Mouse (Mus musculus): ENCODE measurements around the gene Otulin.
A peak's percentile ranks its signal among the peaks of the same experiment; 100 is the strongest.

Otulin gene

GRCm38 (mm10) chr15:27657866-27658265 is 27.4 kb upstream of the Otulin start:
- DNase-seq (ENCODE audit: low spot score in 2 of 2) = peak in 1 of 2 experiments; percentile 13

- DNase-seq (ENCODE audit: low spot score in 2 of 2) = no peak
Observed at GRCm38 (mm10) chr15:27656626-27657025, 26.1 kb upstream of the Otulin start.

- peak in 1 of 2 experiments; percentile 18 for DNase-seq (ENCODE audit: low spot score in 2 of 2)
Observed at GRCm38 (mm10) chr15:27655015-27655414, 24.5 kb upstream of the Otulin start.

- no peak for DNase-seq (ENCODE audit: low spot score in 2 of 2)
Observed at GRCm38 (mm10) chr15:27647686-27648085, 17.2 kb upstream of the Otulin start.

- no peak for DNase-seq (ENCODE audit: low spot score in 2 of 2)
Observed at GRCm38 (mm10) chr15:27646665-27647064, 16.2 kb upstream of the Otulin start.

GRCm38 (mm10) chr15:27645250-27645649 is 14.8 kb upstream of the Otulin start:
- no peak for DNase-seq (ENCODE audit: low spot score in 2 of 2)

GRCm38 (mm10) chr15:27642895-27643294 is 12.4 kb upstream of the Otulin start:
- peak in 1 of 2 experiments; percentile 56 for DNase-seq (ENCODE audit: low spot score in 2 of 2)

GRCm38 (mm10) chr15:27641171-27641570 is 10.7 kb upstream of the Otulin start:
- DNase-seq (ENCODE audit: low spot score in 2 of 2) = no peak

GRCm38 (mm10) chr15:27633941-27634900 is 3.7 kb upstream of the Otulin start:
- DNase-seq (ENCODE audit: low spot score in 2 of 2) = no peak

- peak in 1 of 2 experiments; percentile 45 for DNase-seq (ENCODE audit: low spot score in 2 of 2)
Observed at GRCm38 (mm10) chr15:27629800-27630600, 493 bp downstream of the Otulin start.

- no peak for DNase-seq (ENCODE audit: low spot score in 2 of 2)
Observed at GRCm38 (mm10) chr15:27629046-27629445, 1.4 kb downstream of the Otulin start.

- DNase-seq (ENCODE audit: low spot score in 2 of 2) = no peak
Observed at GRCm38 (mm10) chr15:27627794-27628193, 2.7 kb downstream of the Otulin start.

- no peak for DNase-seq (ENCODE audit: low spot score in 2 of 2)
Observed at GRCm38 (mm10) chr15:27626314-27626713, 4.2 kb downstream of the Otulin start.

GRCm38 (mm10) chr15:27625890-27626255 is 4.6 kb downstream of the Otulin start:
- DNase-seq (ENCODE audit: low spot score in 2 of 2) = no peak

GRCm38 (mm10) chr15:27625014-27625889 is 5.2 kb downstream of the Otulin start:
- no peak for DNase-seq (ENCODE audit: low spot score in 2 of 2)

- no peak for DNase-seq (ENCODE audit: low spot score in 2 of 2)
Observed at GRCm38 (mm10) chr15:27623286-27623685, 7.2 kb downstream of the Otulin start.

GRCm38 (mm10) chr15:27620475-27621185 is 9.9 kb downstream of the Otulin start:
- no peak for DNase-seq (ENCODE audit: low spot score in 2 of 2)

- DNase-seq (ENCODE audit: low spot score in 2 of 2) = no peak
Observed at GRCm38 (mm10) chr15:27619683-27620082, 10.8 kb downstream of the Otulin start.

- DNase-seq (ENCODE audit: low spot score in 2 of 2) = no peak
Observed at GRCm38 (mm10) chr15:27618778-27619533, 11.5 kb downstream of the Otulin start.

GRCm38 (mm10) chr15:27617227-27617626 is 13.3 kb downstream of the Otulin start:
- DNase-seq (ENCODE audit: low spot score in 2 of 2) = no peak

All from right cerebral cortex, postnatal 10 days (tissue).